Mouse (Mus musculus) liver, adult 2 months (tissue): Measurements from ENCODE around the gene B3galt1. TPM values are rescaled to one million over a fixed set of nuclear protein-coding genes. Genes with fewer than 3 reads are reported as not detected.

ENCODE experiments used
- DNase-seq: peaks from one replicate; pipeline ENCODE4 v3.0.0-alpha.2; 2011; ENCODE audit warnings: low read depth, low spot score; ENCODE audit errors: extremely low read depth
- H3K27ac ChIP-seq: fragments of 200-500 bp; replicated peaks from 2 replicates; pipeline ENCODE4 v1.5.1; 2012; ENCODE audit warnings: low read depth, mild to moderate bottlenecking, control low read depth, inconsistent platforms, low read length; ENCODE audit not compliant: insufficient read depth
- H3K27me3 ChIP-seq: fragments of 200-500 bp; 2 replicates; pipeline ENCODE4 v1.6.1; 2012; ENCODE audit warnings: mild to moderate bottlenecking, moderate library complexity, low read length, inconsistent platforms; ENCODE audit not compliant: control insufficient read depth, insufficient read depth
- H3K36me3 ChIP-seq: fragments of 200-500 bp; 2 replicates; pipeline ENCODE4 v1.6.1; 2012; ENCODE audit warnings: low read length, inconsistent platforms; ENCODE audit not compliant: control insufficient read depth, insufficient read depth
- H3K4me1 ChIP-seq: fragments of 200-500 bp; 2 replicates; pipeline ENCODE4 v1.6.1; 2011; ENCODE audit warnings: low read length; ENCODE audit not compliant: control insufficient read depth, insufficient read depth
- H3K4me3 ChIP-seq: fragments of 200-500 bp; 2 replicates; pipeline ENCODE4 v1.5.1; 2011; ENCODE audit warnings: low read depth, mild to moderate bottlenecking, control low read depth, low read length, moderate library complexity; ENCODE audit not compliant: insufficient read depth
- H3K79me2 ChIP-seq: fragments of 200-500 bp; 2 replicates; pipeline ENCODE4 v1.6.1; 2012; ENCODE audit warnings: inconsistent platforms, mild to moderate bottlenecking, low read length, moderate library complexity; ENCODE audit not compliant: control insufficient read depth, insufficient read depth
- H3K9ac ChIP-seq: fragments of 200-500 bp; 2 replicates; pipeline ENCODE4 v1.6.1; 2012; ENCODE audit warnings: low read depth, mild to moderate bottlenecking, control low read depth, inconsistent platforms, low read length
- CTCF ChIP-seq: fragments of 200-500 bp; IDR thresholded peaks from 2 replicates; pipeline ENCODE4 v1.5.1; 2011; ENCODE audit warnings: low read depth, low read length, control low read depth
- POLR2A ChIP-seq: fragments of 200-500 bp; IDR thresholded peaks from 2 replicates; pipeline ENCODE4 v1.6.1; 2011; ENCODE audit warnings: low read length, control low read depth; ENCODE audit not compliant: insufficient read depth; ENCODE audit errors: extremely low read depth
- WGBS: fragments of 180-500 bp; shearing (Covaris S2); methylation state at CpG from one replicate; pipeline ENCODE4 v1.1.7; 2018; 5-methylcytosine and 5-hydroxymethylcytosine counted together
- polyA plus RNA-seq: library from polyadenylated mRNA; depleted of rRNA; stranded (reverse); fragments of >200 nt; gene quantifications from 2 replicates; pipeline ENCODE4 v1.2.3, GENCODE M21; 2012
- total RNA-seq: library from RNA; depleted of rRNA; stranded (reverse); fragments of >200 nt; gene quantifications from 2 replicates; pipeline ENCODE4 v1.2.3, GENCODE M21; 2014

The B3galt1 gene
- total and polyA plus RNA-seq, 2 experiments: 2.6 to 22.8 TPM

DNA sequence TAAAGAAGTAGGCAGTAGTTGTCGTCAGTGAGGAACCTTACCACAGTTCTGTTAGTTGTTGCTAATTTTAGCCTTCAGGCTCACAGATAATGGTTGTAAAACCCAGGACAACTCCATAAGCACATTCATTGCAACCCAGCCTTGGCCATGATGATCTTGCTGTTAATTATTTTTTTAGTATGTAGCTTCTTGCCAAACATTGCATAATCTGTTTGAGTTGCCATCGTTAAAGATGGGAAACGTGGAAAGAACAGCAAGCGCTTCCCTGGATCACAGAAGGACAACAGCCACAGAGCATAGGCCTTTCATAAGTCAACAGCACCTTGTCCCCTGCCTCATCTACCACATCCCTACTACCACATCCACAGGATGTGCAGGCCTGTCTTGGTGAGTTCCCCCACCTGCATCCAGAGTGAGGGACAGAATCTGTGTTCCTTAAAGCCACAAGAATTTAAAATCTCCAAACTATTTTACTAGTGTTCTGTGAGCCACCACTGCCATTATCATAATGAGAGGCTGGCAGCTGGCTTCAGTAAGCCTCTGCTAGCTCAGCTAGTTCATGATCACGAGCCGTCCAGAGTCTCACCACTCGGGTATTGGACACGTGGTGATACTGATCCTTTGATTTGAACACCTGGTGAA lies 337.1 kb downstream of the B3galt1 start:
- TF ChIP-seq CTCF (no peak), POLR2A (no peak)
- peak; percentile 93 for DNase-seq
- H3K36me3 ChIP-seq: no peaks in the 10 kb centered on the region
- H3K4me3 ChIP-seq: no peak overlapping the region
- H3K9ac ChIP-seq: no peak overlapping the region
- H3K27ac ChIP-seq: no peak overlapping the region; the same call in 1 of the 2 replicates
- peaks cover 8% of the 10 kb centered on the region for H3K4me1 ChIP-seq
- H3K27me3 ChIP-seq: no peaks in the 10 kb centered on the region
- H3K79me2 ChIP-seq: no peaks in the 10 kb centered on the region
- WGBS: 48% methylated on average over 8 of the region's 8 CpGs

DNA sequence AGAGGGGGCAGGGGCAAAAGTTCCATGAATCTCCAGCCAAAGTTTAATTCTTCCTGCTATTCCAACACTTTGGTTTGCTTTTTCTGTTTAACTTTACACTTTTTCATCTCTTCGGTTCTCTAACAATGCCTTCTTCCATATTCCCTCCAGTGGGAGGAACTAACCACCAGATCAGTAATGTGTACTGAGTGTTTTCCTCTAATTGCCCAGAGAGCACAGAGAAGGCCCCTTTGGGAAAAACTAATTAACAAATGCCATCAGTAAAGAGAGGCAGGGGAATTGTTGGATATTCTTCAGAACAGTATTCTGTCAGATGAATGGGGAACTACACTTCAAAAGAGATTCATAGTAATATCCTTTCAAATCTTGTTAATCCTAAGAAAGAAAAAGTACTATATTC lies 338.1 kb downstream of the B3galt1 start:
- no peak overlapping the region for H3K4me3 ChIP-seq
- no peaks in the 10 kb centered on the region for H3K36me3 ChIP-seq
- no peaks in the 10 kb centered on the region for H3K27me3 ChIP-seq
- DNase-seq: no peak
- 87% methylated on average over 1 of the region's 1 CpGs for WGBS
- no peak overlapping the region for H3K9ac ChIP-seq
- no peaks in the 10 kb centered on the region for H3K79me2 ChIP-seq
- H3K27ac ChIP-seq: no peak overlapping the region
- TF ChIP-seq CTCF (no peak), POLR2A (no peak)
- H3K4me1 ChIP-seq: peaks cover 5% of the 10 kb centered on the region

DNA sequence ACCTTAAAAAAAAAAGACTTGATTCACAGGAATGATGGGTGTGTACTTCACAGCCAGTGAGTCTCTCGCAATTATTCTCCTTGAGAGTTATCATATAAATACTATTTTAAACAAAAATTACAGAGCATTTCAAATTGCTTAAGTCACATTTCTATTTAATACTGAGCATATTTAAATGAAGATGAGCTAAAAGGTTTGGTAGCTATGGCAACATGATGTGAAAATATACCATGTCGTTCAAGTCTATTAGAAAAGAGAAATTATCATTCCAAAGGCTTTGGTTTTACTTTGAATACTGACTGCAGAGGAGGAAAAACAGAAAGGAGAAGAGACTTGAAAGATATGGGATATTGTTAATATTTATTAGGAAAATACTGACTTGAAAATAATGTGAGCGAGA lies 366.3 kb downstream of the B3galt1 start:
- Histone ChIP-seq H3K27me3 (no peaks in the 10 kb centered on the region), H3K4me1 (no peaks in the 10 kb centered on the region), H3K27ac (no peak overlapping the region), H3K4me3 (no peak overlapping the region), H3K79me2 (no peaks in the 10 kb centered on the region), H3K36me3 (no peaks in the 10 kb centered on the region), H3K9ac (no peak overlapping the region)
- WGBS: 91% methylated on average over 3 of the region's 3 CpGs
- TF ChIP-seq POLR2A (no peak), CTCF (no peak)
- DNase-seq: no peak

DNA sequence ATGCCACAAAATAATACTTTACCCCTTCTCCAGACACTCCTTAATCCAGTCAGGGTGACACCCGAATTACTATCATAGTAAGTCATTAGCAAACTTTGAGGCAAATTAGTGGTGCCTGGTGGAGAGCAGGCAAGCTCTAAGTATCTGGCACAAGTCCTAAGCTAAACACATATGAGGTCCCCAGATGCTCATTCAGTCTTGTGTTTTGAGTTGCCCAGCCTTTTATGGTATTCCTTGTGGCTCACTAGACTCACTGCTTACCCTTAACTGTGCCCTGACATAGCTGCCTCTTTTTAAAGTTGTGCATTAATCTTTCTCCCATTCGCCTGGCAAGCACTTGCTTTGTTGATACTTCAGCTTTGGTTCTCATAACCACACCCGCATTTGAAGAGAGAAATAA lies 382.7 kb downstream of the B3galt1 start:
- WGBS: 75% methylated on average over 3 of the region's 3 CpGs
- no peaks in the 10 kb centered on the region for H3K27me3 ChIP-seq
- no peaks in the 10 kb centered on the region; the same call in 1 of the 2 replicates for H3K4me1 ChIP-seq
- no peak overlapping the region for H3K9ac ChIP-seq
- H3K79me2 ChIP-seq: no peaks in the 10 kb centered on the region
- no peak overlapping the region for H3K27ac ChIP-seq
- TF ChIP-seq CTCF (no peak), POLR2A (no peak)
- no peaks in the 10 kb centered on the region for H3K36me3 ChIP-seq
- H3K4me3 ChIP-seq: no peak overlapping the region
- no peak for DNase-seq

DNA sequence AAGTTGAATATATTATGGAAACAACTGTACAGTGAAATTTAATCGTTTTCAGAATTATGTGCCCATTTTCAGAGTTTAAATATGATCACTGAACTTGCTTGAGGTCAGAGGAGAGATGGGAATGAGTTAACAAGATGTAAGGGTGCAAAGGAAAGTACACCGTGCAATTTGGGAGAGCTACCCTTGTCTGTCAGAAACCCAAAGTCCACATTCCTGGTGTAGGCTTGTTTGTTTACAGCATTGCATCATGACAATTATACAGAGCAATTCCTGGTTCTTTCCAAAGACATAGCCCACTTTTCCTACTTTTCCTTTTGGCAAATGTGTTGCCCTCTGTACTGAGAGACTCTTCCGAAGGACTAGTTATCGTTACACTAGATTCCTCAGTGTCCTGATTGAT lies 390.5 kb downstream of the B3galt1 start:
- DNase-seq: peak; percentile 95
- H3K36me3 ChIP-seq: no peaks in the 10 kb centered on the region
- H3K27ac ChIP-seq: no peak overlapping the region
- WGBS: 23% methylated on average over 4 of the region's 4 CpGs
- no peaks in the 10 kb centered on the region for H3K27me3 ChIP-seq
- H3K4me1 ChIP-seq: peaks cover 15% of the 10 kb centered on the region; the same call in 1 of the 2 replicates
- H3K79me2 ChIP-seq: no peaks in the 10 kb centered on the region
- no peak for TF ChIP-seq POLR2A
- no peak for TF ChIP-seq CTCF
- H3K4me3 ChIP-seq: no peak overlapping the region
- H3K9ac ChIP-seq: no peak overlapping the region

DNA sequence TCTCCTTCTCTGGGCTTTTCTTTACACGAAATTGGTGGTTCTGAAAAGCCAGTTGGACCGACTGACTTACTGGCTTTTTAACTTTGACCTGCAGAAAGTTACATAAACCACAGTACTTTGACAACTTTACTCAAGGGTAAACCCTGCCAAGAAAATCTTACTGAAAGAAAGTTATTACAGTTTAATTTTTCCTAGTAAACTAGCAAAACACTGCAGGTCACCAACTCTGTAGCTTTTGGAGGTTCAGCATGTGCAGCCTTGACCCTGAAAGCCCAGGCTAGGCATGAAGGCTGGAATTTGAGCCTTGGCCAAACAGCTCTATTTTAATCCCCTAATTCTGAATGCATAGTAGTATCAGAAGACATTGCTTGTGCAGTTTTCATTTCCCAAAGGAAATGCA lies 391.9 kb downstream of the B3galt1 start:
- H3K79me2 ChIP-seq: no peaks in the 10 kb centered on the region
- H3K27ac ChIP-seq: peak overlapping the region; percentile 79
- WGBS: 14% methylated on average over 2 of the region's 2 CpGs
- peaks cover 15% of the 10 kb centered on the region; the same call in 1 of the 2 replicates for H3K4me1 ChIP-seq
- no peak overlapping the region for H3K4me3 ChIP-seq
- peak; percentile 95 for DNase-seq
- TF ChIP-seq POLR2A: no peak
- no peak for TF ChIP-seq CTCF
- H3K9ac ChIP-seq: no peak overlapping the region
- H3K27me3 ChIP-seq: no peaks in the 10 kb centered on the region
- no peaks in the 10 kb centered on the region for H3K36me3 ChIP-seq
